Mouse (Mus musculus): ENCODE measurements around the gene Maf. TPM values are rescaled to one million over a fixed set of nuclear protein-coding genes. Genes with fewer than 3 reads are reported as not detected.

The Maf gene
- polyA plus RNA-seq, 1 experiment from 2014 or later = 2.2 TPM

DNA sequence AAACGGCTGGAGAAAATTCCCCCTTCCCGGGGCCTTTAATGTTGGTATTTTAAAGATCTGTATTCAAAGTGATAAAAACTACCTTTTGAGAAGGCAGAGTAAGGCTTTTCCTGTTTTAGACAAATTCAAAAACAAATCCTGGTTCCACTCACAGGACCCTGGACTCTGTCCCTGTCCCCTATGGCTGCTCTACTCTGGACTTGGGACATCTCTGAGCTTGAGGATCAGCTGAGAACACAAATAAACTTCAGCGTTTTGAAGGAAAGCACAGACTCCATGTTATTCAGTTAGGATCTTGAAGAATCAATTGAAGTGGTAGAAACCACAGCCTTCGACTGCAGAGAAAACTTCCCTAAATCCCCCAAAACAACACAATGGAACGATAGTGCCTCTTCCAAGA, 8.4 kb downstream of the Maf start:
- H3K27ac ChIP-seq (replicated peaks) = no peak overlapping the region
- WGBS = 68% methylated on average over 5 of the region's 5 CpGs
- H3K4me1 ChIP-seq = peaks cover 18% of the 10 kb centered on the region
- no peaks in the 10 kb centered on the region for H3K9me3 ChIP-seq (replicated peaks)
- H3K36me3 ChIP-seq = no peaks in the 10 kb centered on the region
- no peak for DNase-seq (ENCODE audit: low spot score)
- peaks cover 47% of the 10 kb centered on the region for H3K27me3 ChIP-seq (ENCODE audit: low read depth, poor library complexity, severe bottlenecking)
- H3K4me3 ChIP-seq = no peak overlapping the region

DNA sequence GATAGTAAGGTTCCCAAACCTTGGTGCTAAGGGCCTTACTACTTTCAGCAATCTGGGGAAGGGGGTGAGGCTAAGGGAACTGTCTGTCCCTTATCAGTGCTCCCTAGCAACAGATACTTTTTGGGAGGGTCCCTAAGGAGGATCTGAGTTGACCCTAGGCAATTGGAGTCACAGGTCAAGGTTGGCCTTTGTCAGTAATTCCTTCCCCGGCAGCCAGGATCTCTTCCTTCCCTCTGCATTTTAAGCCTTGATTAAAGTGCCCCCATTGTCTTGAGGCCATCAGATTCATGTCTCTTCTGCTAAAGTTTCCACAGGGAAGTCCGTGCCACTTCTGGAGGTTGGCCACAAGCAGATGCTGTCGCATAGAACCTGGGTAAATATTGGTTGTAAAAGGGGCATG, 10.2 kb downstream of the Maf start:
- Histone ChIP-seq H3K9me3 (replicated peaks) (no peaks in the 10 kb centered on the region), H3K27ac (replicated peaks) (no peak overlapping the region), H3K4me1 (peaks cover 18% of the 10 kb centered on the region), H3K27me3 (ENCODE audit: low read depth, poor library complexity, severe bottlenecking) (peaks cover 32% of the 10 kb centered on the region), H3K4me3 (no peak overlapping the region), H3K36me3 (no peaks in the 10 kb centered on the region)
- DNase-seq (ENCODE audit: low spot score) = no peak
- 40% methylated on average over 3 of the region's 3 CpGs for WGBS

DNA sequence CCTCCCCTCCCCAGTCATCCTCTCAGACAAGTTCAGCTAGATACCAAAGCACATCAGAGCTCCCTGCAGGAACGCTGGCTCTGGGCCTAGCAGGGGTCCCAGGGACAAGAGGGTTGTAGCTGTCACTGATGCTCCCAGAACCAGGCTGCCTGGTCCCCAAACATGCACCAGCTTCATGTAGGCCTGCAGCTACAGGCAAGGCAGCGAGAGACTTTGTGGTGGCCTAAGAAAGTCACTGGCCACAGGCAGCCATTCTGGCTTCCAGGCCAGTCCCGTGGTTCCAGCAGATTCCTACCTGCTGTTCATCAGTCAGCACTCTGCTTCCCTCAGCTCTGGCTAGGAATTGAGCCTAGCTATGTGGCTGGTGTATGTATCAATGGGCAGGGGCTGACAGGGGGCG, 10.9 kb downstream of the Maf start:
- Histone ChIP-seq H3K27me3 (ENCODE audit: low read depth, poor library complexity, severe bottlenecking) (peaks cover 30% of the 10 kb centered on the region), H3K27ac (replicated peaks) (peak overlapping the region; percentile 23; the same call in 1 of the 2 replicates), H3K4me3 (no peak overlapping the region), H3K36me3 (no peaks in the 10 kb centered on the region), H3K9me3 (replicated peaks) (no peaks in the 10 kb centered on the region), H3K4me1 (peaks cover 18% of the 10 kb centered on the region)
- WGBS = 68% methylated on average over 4 of the region's 4 CpGs
- DNase-seq (ENCODE audit: low spot score) = no peak

DNA sequence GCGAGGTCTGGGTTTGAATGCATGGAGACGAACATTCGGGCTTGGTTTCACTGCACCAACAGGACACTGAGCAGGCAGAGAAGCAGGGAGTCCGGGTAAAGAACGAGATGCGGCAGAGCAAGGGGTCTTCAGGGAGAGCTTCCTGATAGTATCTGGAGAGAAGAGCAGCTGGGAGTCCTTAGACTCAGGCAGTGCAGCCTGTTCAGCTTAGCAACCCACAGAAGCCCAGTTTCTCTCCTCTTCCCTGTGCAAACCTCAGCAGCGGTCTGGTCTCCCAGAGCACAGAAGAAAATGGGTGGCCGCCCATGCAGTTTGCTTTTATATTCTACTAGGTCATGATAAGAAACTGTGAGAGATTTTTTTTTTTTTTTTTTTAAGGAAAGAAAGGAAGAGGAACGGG, 20.2 kb downstream of the Maf start:
- H3K27ac ChIP-seq (replicated peaks) = no peak overlapping the region
- no peaks in the 10 kb centered on the region for H3K9me3 ChIP-seq (replicated peaks)
- H3K4me1 ChIP-seq = peaks cover 16% of the 10 kb centered on the region
- no peak overlapping the region for H3K4me3 ChIP-seq
- no peaks in the 10 kb centered on the region for H3K36me3 ChIP-seq
- WGBS = 77% methylated on average over 9 of the region's 9 CpGs
- DNase-seq (ENCODE audit: low spot score) = no peak
- H3K27me3 ChIP-seq (ENCODE audit: low read depth, poor library complexity, severe bottlenecking) = peaks cover 12% of the 10 kb centered on the region; the same call in 1 of the 2 replicates

DNA sequence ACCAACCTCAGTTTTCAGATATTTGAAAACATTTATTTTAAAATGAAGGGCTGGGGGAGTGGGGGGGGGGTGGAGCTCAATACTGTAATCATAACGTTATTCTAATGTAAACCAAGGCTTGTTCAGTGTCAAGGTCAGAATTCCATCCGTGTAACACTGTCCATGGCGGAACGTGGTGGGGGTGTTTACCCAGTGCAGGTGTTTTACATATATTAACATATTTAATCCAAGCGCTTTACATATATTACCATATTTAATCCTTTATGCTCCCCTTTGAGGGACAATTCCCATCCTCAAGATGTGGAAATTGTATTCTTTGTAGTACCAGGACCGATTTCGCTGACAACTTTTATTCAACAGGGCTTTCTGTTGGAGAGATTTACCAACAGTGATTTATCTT, 24.3 kb downstream of the Maf start:
- Histone ChIP-seq H3K36me3 (no peaks in the 10 kb centered on the region), H3K27ac (replicated peaks) (no peak overlapping the region), H3K4me1 (peaks cover 11% of the 10 kb centered on the region), H3K4me3 (no peak overlapping the region), H3K27me3 (ENCODE audit: low read depth, poor library complexity, severe bottlenecking) (0 out of 2 replicates have a peak, but pooled peaks cover 1% of the 10 kb centered on the region), H3K9me3 (replicated peaks) (no peaks in the 10 kb centered on the region)
- no peak for DNase-seq (ENCODE audit: low spot score)
- WGBS = 69% methylated on average over 7 of the region's 7 CpGs

DNA sequence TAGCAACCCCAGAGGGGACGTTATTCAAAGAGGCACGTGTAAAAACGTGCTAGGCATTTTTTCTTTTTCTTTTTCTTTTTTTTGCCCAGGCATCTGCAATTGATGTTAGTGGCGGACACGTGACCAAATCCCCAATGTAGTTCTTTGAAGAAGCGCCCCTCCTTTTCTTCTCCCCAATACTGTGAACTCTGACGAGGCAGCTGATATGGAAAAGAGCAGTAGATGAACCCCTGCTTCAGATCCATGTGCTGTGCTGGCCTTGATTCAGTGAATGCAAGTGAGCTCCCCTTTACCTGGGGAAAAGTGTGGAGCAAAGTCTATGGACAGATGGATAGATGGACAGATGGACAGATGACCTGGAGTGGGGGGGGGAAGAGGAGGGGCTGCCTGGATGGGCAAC, 28.1 kb downstream of the Maf start:
- no peaks in the 10 kb centered on the region for H3K9me3 ChIP-seq (replicated peaks)
- no peak overlapping the region for H3K27ac ChIP-seq (replicated peaks)
- H3K27me3 ChIP-seq (ENCODE audit: low read depth, poor library complexity, severe bottlenecking) = no peaks in the 10 kb centered on the region
- 75% methylated on average over 7 of the region's 7 CpGs for WGBS
- DNase-seq (ENCODE audit: low spot score) = no peak
- H3K4me1 ChIP-seq = peaks cover 5% of the 10 kb centered on the region; the same call in 1 of the 2 replicates
- H3K4me3 ChIP-seq = no peak overlapping the region
- H3K36me3 ChIP-seq = no peaks in the 10 kb centered on the region

DNA sequence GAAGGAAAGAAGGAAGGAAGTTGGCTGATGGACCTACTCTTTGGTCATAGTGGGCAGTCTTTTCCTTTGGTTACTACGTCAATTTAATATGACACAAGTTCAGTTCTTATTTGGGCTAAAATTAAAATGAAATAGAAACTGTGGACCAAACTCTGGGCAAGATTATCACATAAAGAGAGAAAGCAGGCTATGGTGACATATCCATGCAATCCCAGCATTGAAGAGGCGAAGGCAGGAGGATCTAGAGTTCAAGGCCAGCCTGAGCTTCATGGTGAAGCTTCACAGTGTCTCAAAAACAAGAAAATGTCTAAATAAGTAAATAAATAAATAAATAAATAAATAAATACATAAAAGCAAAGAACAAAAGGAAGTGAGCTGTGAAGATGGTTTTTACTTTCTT, 42.7 kb downstream of the Maf start:
- DNase-seq (ENCODE audit: low spot score) = no peak
- Histone ChIP-seq H3K27me3 (ENCODE audit: low read depth, poor library complexity, severe bottlenecking) (no peaks in the 10 kb centered on the region), H3K9me3 (replicated peaks) (no peaks in the 10 kb centered on the region), H3K4me3 (no peak overlapping the region), H3K4me1 (no peaks in the 10 kb centered on the region), H3K27ac (replicated peaks) (no peak overlapping the region), H3K36me3 (no peaks in the 10 kb centered on the region)
- WGBS = 86% methylated on average over 2 of the region's 2 CpGs

DNA sequence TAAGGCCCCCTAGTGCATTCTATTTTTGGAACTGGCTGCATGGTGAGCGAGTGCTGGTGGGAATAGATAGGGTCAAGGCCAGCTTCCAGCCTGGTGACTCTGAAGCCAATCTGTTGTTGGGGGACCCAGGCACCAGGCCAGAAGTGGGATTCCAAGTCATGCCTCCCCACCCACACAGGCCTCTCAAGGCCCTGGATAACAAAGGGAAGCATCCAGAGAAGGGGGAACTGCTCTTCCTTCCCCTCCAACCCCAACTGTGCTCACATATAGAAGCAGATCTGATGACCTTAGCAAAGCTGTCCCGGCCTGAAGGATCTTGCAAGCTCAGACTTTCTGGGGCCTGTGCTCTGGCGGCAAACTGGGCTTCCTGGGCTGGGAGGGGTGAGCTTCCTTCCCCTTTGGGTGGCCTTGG, 57.5 kb downstream of the Maf start:
- Histone ChIP-seq H3K36me3 (no peaks in the 10 kb centered on the region), H3K9me3 (replicated peaks) (no peaks in the 10 kb centered on the region), H3K4me1 (0 out of 2 replicates have a peak, but pooled peaks cover 3% of the 10 kb centered on the region), H3K27ac (replicated peaks) (no peak overlapping the region), H3K27me3 (ENCODE audit: low read depth, poor library complexity, severe bottlenecking) (no peaks in the 10 kb centered on the region), H3K4me3 (no peak overlapping the region)
- WGBS = 81% methylated on average over 3 of the region's 3 CpGs
- no peak for DNase-seq (ENCODE audit: low spot score)

DNA sequence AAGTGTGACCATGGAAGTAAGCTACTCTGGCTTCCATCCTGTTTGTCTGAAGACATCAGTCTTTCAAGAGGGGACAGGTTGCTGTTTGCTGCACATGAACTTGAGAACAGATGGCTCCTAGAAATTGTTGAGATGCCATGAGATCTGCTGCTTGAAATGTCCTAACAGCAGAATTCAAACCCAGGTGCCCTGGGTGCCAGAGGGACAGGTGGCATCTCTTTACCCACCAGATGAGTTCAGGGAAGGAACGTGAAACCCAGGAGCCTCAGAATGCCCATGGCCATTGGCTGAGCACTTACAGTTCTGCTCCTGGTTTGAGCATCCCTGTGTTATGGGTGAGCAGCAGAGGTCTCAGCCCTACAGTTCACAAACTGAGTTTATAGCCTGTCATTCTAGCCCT, 62.5 kb downstream of the Maf start:
- no peak overlapping the region for H3K27ac ChIP-seq (replicated peaks)
- H3K4me1 ChIP-seq = no peaks in the 10 kb centered on the region
- no peaks in the 10 kb centered on the region for H3K9me3 ChIP-seq (replicated peaks)
- H3K4me3 ChIP-seq = no peak overlapping the region
- H3K36me3 ChIP-seq = no peaks in the 10 kb centered on the region
- H3K27me3 ChIP-seq (ENCODE audit: low read depth, poor library complexity, severe bottlenecking) = no peaks in the 10 kb centered on the region
- whole genome bisulfite sequencing = 90% methylated on average over 1 of the region's 1 CpGs
- no peak for DNase-seq (ENCODE audit: low spot score)

DNA sequence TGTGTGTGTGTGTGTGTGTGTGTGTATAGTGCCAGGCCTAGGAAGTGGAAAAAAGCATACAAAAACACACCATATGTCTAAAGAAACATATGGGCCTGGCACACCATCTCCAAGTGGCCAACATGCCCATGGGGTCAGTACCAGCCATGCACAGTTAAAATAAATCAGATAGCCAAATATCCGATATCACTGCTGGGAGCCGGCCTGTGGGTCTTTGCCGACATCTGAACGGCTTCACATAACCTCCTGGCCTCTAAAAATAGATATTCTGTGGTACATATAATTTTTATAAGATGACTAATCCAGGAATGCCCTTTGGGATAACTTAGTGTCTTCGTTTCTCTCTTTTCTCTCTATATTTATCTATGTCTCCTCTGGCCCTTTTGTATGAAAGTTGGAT, 65.7 kb downstream of the Maf start:
- Histone ChIP-seq H3K27me3 (ENCODE audit: low read depth, poor library complexity, severe bottlenecking) (no peaks in the 10 kb centered on the region), H3K9me3 (replicated peaks) (no peaks in the 10 kb centered on the region), H3K4me3 (no peak overlapping the region), H3K36me3 (no peaks in the 10 kb centered on the region), H3K4me1 (no peaks in the 10 kb centered on the region), H3K27ac (replicated peaks) (no peak overlapping the region)
- DNase-seq (ENCODE audit: low spot score) = no peak
- WGBS = 94% methylated on average over 5 of the region's 5 CpGs

DNA sequence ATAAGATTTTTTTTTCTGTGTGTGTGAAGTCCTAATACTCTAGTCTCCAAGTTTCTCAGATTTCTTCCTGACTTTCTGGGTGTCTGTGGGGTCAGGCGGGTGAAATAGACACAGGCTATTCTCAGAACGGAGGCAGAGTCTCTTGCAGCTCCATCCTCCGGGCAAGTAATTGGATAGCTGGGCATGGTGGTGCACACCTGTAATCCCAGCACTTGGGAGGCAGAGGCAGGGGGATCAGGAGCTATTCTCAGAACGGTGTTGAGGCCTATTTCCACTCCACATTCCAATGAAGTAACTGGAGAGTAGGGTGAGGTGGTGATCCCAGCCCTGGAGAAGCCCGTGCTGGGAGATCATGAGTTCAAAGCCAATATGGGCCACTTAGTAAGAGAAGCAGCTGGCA, 67.6 kb downstream of the Maf start:
- Histone ChIP-seq H3K4me1 (no peaks in the 10 kb centered on the region), H3K36me3 (no peaks in the 10 kb centered on the region), H3K27me3 (ENCODE audit: low read depth, poor library complexity, severe bottlenecking) (no peaks in the 10 kb centered on the region), H3K9me3 (replicated peaks) (no peaks in the 10 kb centered on the region), H3K4me3 (no peak overlapping the region), H3K27ac (replicated peaks) (no peak overlapping the region)
- WGBS = 81% methylated on average over 5 of the region's 5 CpGs
- DNase-seq (ENCODE audit: low spot score) = no peak

DNA sequence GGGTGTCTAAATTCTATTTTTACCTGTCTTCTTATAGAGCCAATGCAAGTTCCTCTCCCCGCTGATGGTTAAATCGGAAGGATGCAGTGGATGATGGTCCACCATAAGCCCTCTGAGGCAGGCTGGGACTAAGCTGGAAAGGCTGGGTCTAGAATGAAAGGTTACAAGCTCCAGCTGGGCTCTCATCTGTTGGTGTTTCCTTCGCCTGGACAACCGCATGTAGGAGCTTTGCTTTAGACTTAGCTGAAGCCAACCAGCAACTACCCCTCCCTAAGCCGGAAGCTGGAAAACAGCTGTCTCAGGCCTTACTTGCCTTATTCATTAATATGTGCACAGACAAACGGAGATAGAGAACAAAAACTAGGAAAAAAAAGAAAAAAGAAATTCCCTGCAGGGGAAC, 70.8 kb downstream of the Maf start:
- Histone ChIP-seq H3K4me3 (no peak overlapping the region), H3K27ac (replicated peaks) (no peak overlapping the region), H3K36me3 (no peaks in the 10 kb centered on the region), H3K4me1 (no peaks in the 10 kb centered on the region), H3K27me3 (ENCODE audit: low read depth, poor library complexity, severe bottlenecking) (no peaks in the 10 kb centered on the region), H3K9me3 (replicated peaks) (no peaks in the 10 kb centered on the region)
- DNase-seq (ENCODE audit: low spot score) = no peak
- 91% methylated on average over 6 of the region's 6 CpGs for WGBS
